Mouse (Mus musculus): ENCODE measurements at regions not wholly inside any gene's neighbourhood (a gene's known extent, or its start where the extent isn't known, plus 50 kb on each side); places are given as distances from the start of the nearest gene placed in this dataset.

DNA sequence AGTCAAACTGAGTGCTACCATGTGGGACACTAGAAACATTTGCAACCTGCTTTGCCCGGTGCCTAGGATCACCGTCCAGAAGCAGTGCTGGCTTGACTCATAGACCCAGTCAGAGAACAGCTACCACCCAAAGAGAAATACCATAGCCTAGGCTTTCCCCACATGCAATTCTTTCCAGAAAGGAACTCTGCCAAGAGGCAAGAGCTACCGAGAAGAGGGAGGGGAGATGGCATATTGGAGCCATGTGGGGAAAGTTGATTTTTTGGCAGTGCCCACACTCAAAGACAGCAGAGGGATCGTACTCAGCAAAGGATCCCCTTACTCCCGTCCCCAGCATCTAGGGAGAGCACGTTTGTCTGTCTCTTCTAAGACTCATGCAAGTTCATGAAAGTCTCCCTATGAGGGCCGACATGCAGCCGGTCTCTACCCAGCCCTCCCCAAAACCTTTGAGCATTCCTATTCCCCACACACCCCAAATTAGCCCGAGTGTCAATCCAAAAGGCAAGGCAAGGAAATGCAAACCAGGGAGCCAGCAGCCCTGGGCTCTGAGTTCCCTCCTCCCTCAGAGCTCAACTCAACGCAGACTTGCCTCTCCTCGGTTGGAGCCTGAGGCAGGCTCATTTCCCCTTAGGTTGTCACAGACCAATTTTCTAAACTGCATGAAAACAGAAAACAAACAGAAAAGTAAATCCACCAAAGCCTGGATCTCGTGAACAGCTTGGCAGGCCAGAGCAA lies 116.2 kb upstream of the Pkdcc start:
- 62% methylated on average over 12 of the region's 12 CpGs for WGBS
- Histone ChIP-seq H3K36me3 (no peaks in the 10 kb centered on the region), H3K4me2 (no peak overlapping the region), H3K9me3 (no peaks in the 10 kb centered on the region), H3K4me1 (0 out of 2 replicates have a peak, but pooled peaks cover 2% of the 10 kb centered on the region), H3K27me3 (no peaks in the 10 kb centered on the region), H3K9ac (no peak overlapping the region), H3K27ac (no peak overlapping the region), H3K4me3 (no peak overlapping the region)
- ATAC-seq (ENCODE audit: borderline replicate concordance, extremely low read depth, low FRiP score, low TSS enrichment), result no peak

GRCm38 (mm10) chr17:83101035-83101434 lies 114.1 kb upstream of the Pkdcc start:
- ATAC-seq (ENCODE audit: borderline replicate concordance, extremely low read depth, low FRiP score, low TSS enrichment), result no peak
- Histone ChIP-seq H3K36me3 (no peaks in the 10 kb centered on the region), H3K4me2 (no peak overlapping the region), H3K4me3 (no peak overlapping the region), H3K27me3 (no peaks in the 10 kb centered on the region), H3K4me1 (0 out of 2 replicates have a peak, but pooled peaks cover 2% of the 10 kb centered on the region), H3K9me3 (no peaks in the 10 kb centered on the region), H3K27ac (no peak overlapping the region), H3K9ac (no peak overlapping the region)
- WGBS, result 44% methylated on average over 7 of the region's 7 CpGs

DNA sequence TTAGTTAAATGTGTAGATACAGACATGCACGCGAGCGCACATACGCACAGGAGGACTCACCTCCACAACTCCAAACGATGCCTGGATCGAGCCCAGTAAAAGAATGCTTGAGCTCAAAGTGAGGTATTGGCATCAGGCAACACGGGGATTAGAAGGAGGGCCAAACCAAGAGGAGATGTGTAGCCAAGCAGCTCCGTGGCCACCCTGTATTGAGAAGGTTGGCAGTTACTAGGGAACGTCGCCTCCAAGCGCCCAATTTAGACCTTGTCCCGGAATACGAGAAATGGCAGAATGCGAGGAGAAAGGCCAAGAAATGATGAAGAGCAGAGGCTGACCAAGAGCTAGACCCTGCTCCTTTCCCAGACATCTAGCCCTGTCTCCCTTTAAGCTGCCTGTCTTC lies 113.3 kb upstream of the Pkdcc start:
- WGBS, result 91% methylated on average over 14 of the region's 14 CpGs
- Histone ChIP-seq H3K9me3 (no peaks in the 10 kb centered on the region), H3K4me1 (0 out of 2 replicates have a peak, but pooled peaks cover 2% of the 10 kb centered on the region), H3K27ac (no peak overlapping the region), H3K36me3 (no peaks in the 10 kb centered on the region), H3K4me3 (no peak overlapping the region), H3K9ac (no peak overlapping the region), H3K27me3 (no peaks in the 10 kb centered on the region), H3K4me2 (no peak overlapping the region)
- ATAC-seq (ENCODE audit: borderline replicate concordance, extremely low read depth, low FRiP score, low TSS enrichment), result no peak

GRCm38 (mm10) chr17:83102675-83103412 lies 112.2 kb upstream of the Pkdcc start:
- Histone ChIP-seq H3K9me3 (no peaks in the 10 kb centered on the region), H3K36me3 (no peaks in the 10 kb centered on the region), H3K27ac (no peak overlapping the region), H3K4me1 (0 out of 2 replicates have a peak, but pooled peaks cover 2% of the 10 kb centered on the region), H3K4me2 (no peak overlapping the region), H3K4me3 (no peak overlapping the region), H3K27me3 (no peaks in the 10 kb centered on the region), H3K9ac (no peak overlapping the region)
- WGBS, result 50% methylated on average over 6 of the region's 6 CpGs
- no peak for ATAC-seq (ENCODE audit: borderline replicate concordance, extremely low read depth, low FRiP score, low TSS enrichment)

DNA sequence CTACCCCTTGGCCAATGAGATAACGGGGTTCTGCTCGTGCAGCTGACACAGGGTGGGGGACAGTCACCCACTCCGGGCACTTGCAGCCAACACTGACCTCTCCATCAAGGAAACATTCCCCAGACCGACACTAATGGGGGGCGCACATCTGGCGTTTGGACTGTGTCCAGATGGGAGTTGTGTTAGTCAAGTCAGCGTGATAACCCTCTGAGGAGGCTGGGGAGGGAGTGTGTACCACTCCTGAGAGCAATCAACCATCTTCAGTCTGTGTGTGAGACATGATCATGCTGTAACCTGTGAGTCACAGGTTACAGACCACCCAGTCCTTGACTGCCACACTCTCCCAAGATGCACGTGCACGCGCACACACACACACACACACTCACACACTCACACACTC lies 106.9 kb upstream of the Pkdcc start:
- Histone ChIP-seq H3K4me1 (peaks cover 26% of the 10 kb centered on the region), H3K27ac (no peak overlapping the region), H3K9me3 (no peaks in the 10 kb centered on the region), H3K4me2 (no peak overlapping the region), H3K4me3 (no peak overlapping the region), H3K27me3 (no peaks in the 10 kb centered on the region), H3K36me3 (no peaks in the 10 kb centered on the region), H3K9ac (no peak overlapping the region)
- peak; percentile 44; the same call in 1 of the 2 replicates for ATAC-seq (ENCODE audit: borderline replicate concordance, extremely low read depth, low FRiP score, low TSS enrichment)
- 8% methylated on average over 10 of the region's 10 CpGs for WGBS

- H3K27me3 ChIP-seq, result no peaks in the 10 kb centered on the region
- peaks cover 38% of the 10 kb centered on the region for H3K4me1 ChIP-seq
- 0 out of 2 replicates have a peak overlapping the region, but pooled peaks have one; percentile 9 for H3K4me2 ChIP-seq
- peak; percentile 91 for ATAC-seq (ENCODE audit: borderline replicate concordance, extremely low read depth, low FRiP score, low TSS enrichment)
- no peak overlapping the region for H3K9ac ChIP-seq
- no peak overlapping the region for H3K4me3 ChIP-seq
- peak overlapping the region; percentile 63 for H3K27ac ChIP-seq
- H3K9me3 ChIP-seq, result no peaks in the 10 kb centered on the region
- no peaks in the 10 kb centered on the region for H3K36me3 ChIP-seq
- 20% methylated on average over 10 of the region's 10 CpGs for WGBS
These were observed 105.2 kb upstream of the Pkdcc start for GRCm38 (mm10) chr17:83109792-83110440.

DNA sequence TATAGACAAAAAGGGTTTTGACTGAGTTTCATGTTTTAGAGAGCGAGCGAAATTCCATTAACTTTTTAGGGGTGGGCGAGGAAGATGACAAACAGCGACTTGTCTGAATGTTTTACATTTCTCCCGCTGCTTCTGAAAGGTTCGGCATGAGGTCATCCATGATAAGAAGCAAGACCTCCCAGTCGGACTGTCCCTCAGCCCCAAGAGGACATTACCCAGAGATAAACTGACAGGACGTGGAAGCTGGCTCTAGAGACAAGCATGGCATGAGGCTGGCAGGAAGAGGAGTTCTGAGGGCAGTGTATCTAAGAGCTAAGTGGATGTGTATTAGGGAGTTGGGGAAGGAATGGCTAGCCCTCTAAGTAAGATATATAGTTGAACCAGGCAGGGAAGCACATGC lies 104.5 kb upstream of the Pkdcc start:
- WGBS, result 18% methylated on average over 8 of the region's 8 CpGs
- no peak overlapping the region for H3K9ac ChIP-seq

DNA sequence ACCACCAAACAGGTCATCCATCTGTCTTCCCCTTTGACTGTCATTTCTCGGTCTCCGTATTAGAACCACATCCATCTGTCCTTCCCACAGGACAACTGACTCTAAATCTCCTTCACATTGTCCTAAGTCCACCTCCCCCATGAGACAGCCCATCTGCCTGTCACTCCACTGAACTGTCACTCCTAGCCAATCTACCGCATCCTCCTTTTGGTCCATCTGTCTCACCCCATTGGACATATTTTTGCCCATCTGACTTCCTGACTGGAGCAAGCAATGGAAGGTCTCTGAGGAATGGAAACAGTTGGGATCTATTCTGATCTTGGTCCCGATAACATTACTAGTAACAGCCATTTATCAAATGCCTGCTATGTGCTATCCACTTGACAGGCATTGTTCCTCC lies 99.9 kb upstream of the Pkdcc start:
- Histone ChIP-seq H3K9me3 (no peaks in the 10 kb centered on the region), H3K27me3 (no peaks in the 10 kb centered on the region), H3K4me2 (no peak overlapping the region), H3K9ac (no peak overlapping the region), H3K4me3 (no peak overlapping the region), H3K4me1 (peaks cover 28% of the 10 kb centered on the region), H3K36me3 (no peaks in the 10 kb centered on the region), H3K27ac (no peak overlapping the region)
- ATAC-seq (ENCODE audit: borderline replicate concordance, extremely low read depth, low FRiP score, low TSS enrichment), result no peak
- 46% methylated on average over 4 of the region's 4 CpGs for WGBS

More for the DNA sequence above, 104.5 kb upstream of the Pkdcc start:
- Histone ChIP-seq H3K9me3 (no peaks in the 10 kb centered on the region), H3K27ac (peak overlapping the region; percentile 63), H3K27me3 (no peaks in the 10 kb centered on the region), H3K4me2 (no peak overlapping the region), H3K36me3 (no peaks in the 10 kb centered on the region), H3K4me3 (no peak overlapping the region), H3K4me1 (peaks cover 44% of the 10 kb centered on the region)
- no peak for ATAC-seq (ENCODE audit: borderline replicate concordance, extremely low read depth, low FRiP score, low TSS enrichment)

DNA sequence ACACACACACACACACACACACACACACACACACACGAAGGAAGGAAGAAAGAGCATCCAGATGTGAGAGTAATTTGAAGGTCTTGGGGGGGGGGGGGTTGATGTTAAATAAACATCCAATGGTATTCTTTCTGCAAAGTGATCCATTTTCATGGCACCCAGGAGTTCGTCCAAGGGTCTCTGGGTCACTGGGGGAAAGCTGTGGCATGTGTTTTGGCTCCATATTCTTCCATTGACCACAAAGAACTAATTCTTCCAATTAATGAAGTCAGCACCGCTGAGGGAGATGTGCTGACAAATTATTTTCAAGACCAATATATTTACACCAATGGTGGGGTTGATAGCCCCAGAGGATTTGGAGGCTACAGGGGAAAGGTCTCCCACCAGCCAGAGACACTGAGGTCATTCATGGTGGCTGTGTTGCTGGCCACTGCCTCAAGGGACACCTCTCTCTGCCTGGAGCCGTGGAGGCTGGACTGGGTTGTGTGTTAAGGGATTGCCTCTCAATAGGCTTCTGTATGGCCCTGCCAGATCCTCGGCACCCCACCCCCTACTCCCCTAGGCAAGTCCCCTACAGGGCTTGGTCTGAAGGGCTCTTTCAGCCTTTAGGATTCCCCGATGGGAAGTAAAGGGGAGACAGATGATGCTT lies 99.1 kb upstream of the Pkdcc start:
- peaks cover 22% of the 10 kb centered on the region for H3K4me1 ChIP-seq
- H3K27me3 ChIP-seq, result no peaks in the 10 kb centered on the region
- no peak overlapping the region for H3K4me2 ChIP-seq
- H3K36me3 ChIP-seq, result no peaks in the 10 kb centered on the region
- 36% methylated on average over 6 of the region's 6 CpGs for WGBS
- H3K27ac ChIP-seq, result no peak overlapping the region
- H3K4me3 ChIP-seq, result no peak overlapping the region
- H3K9ac ChIP-seq, result no peak overlapping the region
- no peaks in the 10 kb centered on the region for H3K9me3 ChIP-seq
- ATAC-seq (ENCODE audit: borderline replicate concordance, extremely low read depth, low FRiP score, low TSS enrichment), result 0 out of 2 replicates have a peak, but pooled peaks have one; percentile 36

GRCm38 (mm10) chr17:83120665-83121232 lies 94.3 kb upstream of the Pkdcc start:
- 57% methylated on average over 16 of the region's 16 CpGs for WGBS
- no peaks in the 10 kb centered on the region for H3K27me3 ChIP-seq
- peaks cover 38% of the 10 kb centered on the region for H3K4me1 ChIP-seq
- no peak overlapping the region for H3K9ac ChIP-seq
- ATAC-seq (ENCODE audit: borderline replicate concordance, extremely low read depth, low FRiP score, low TSS enrichment), result no peak
- H3K36me3 ChIP-seq, result no peaks in the 10 kb centered on the region
- no peak overlapping the region for H3K27ac ChIP-seq
- H3K4me2 ChIP-seq, result no peak overlapping the region
- no peaks in the 10 kb centered on the region for H3K9me3 ChIP-seq
- no peak overlapping the region for H3K4me3 ChIP-seq

- peak overlapping the region; percentile 11; the same call in 1 of the 2 replicates for H3K9ac ChIP-seq
- no peaks in the 10 kb centered on the region for H3K36me3 ChIP-seq
- peak overlapping the region; percentile 62 for H3K4me2 ChIP-seq
- H3K4me1 ChIP-seq, result peaks cover 35% of the 10 kb centered on the region
- WGBS, result 6% methylated on average over 20 of the region's 20 CpGs
- peak overlapping the region; percentile 29 for H3K4me3 ChIP-seq
- no peaks in the 10 kb centered on the region for H3K27me3 ChIP-seq
- peak overlapping the region; percentile 46 for H3K27ac ChIP-seq
- no peaks in the 10 kb centered on the region for H3K9me3 ChIP-seq
- peak; percentile 91 for ATAC-seq (ENCODE audit: borderline replicate concordance, extremely low read depth, low FRiP score, low TSS enrichment)
These were observed 92.4 kb upstream of the Pkdcc start for GRCm38 (mm10) chr17:83122525-83123280.

Data from lung, embryonic 15.5 days (tissue).